Mouse (Mus musculus) liver, adult 2 months (tissue): ENCODE measurements around the gene Mc1r.

Experiments used
- CTCF ChIP-seq: fragments of 200-500 bp; IDR thresholded peaks from 2 replicates; pipeline ENCODE4 v1.5.1; 2011; ENCODE audit warnings: low read depth, low read length, control low read depth
- POLR2A ChIP-seq: fragments of 200-500 bp; IDR thresholded peaks from 2 replicates; pipeline ENCODE4 v1.6.1; 2011; ENCODE audit warnings: low read length, control low read depth; ENCODE audit not compliant: insufficient read depth; ENCODE audit errors: extremely low read depth

DNA sequence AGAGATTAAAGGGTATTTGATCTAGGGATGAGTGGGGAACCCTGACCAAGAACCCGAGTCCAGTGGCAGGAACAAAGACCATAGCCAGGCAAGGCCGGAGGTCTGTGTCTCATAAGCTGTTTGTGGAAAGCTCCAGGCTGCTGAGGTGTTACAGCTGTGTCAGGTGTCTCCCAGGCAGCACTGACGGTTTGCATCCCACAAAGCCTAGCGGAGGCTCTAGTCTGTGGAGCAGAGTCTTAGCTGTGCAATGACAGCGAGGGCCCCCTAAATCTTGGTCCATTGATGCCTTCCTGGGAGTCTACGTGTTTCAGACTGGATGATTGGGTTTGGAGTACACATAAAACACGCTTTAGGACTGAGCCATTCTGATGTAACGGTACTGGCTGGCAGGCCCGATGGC lies 5.0 kb upstream of the Mc1r start:
- no peak for TF ChIP-seq POLR2A
- TF ChIP-seq CTCF: no peak
